Mouse (Mus musculus) kidney, postnatal 36 days (tissue): ENCODE measurements around the gene Mcam.

ENCODE experiments used
- DNase-seq, 2 experiments: peaks; one replicate each; pipeline ENCODE4 v3.0.0; 2021 to 2022; ENCODE audit warnings: mixed read lengths in 2 of 2

Gene Mcam

GRCm38 (mm10) chr9:44134101-44134850, at the start of gene Mcam:
Gene Mcam (plus strand): TSS chr9:44134469.
- DNase-seq, result peak; percentile 78 to 90

- peak; percentile 98 to 100 for DNase-seq
Observed at GRCm38 (mm10) chr9:44084659-44085229, 49.5 kb upstream of the Mcam start.

GRCm38 (mm10) chr9:44085276-44085675, 49.0 kb upstream of the Mcam start:
- no peak for DNase-seq

GRCm38 (mm10) chr9:44085741-44086665, 48.3 kb upstream of the Mcam start:
- DNase-seq, result peak; percentile 79 to 81

- DNase-seq, result peak; percentile 76 to 84
Observed at GRCm38 (mm10) chr9:44086960-44087359, 47.3 kb upstream of the Mcam start.

GRCm38 (mm10) chr9:44087761-44088455, 46.4 kb upstream of the Mcam start:
- DNase-seq, result peak; percentile 64 to 73

GRCm38 (mm10) chr9:44088877-44089608, 45.2 kb upstream of the Mcam start:
- DNase-seq, result peak in 1 of 2 experiments; percentile 25

GRCm38 (mm10) chr9:44093612-44094503, 40.4 kb upstream of the Mcam start:
- peak; percentile 83 to 90 for DNase-seq

GRCm38 (mm10) chr9:44094737-44095136, 39.5 kb upstream of the Mcam start:
- no peak for DNase-seq

GRCm38 (mm10) chr9:44095781-44096180, 38.5 kb upstream of the Mcam start:
- peak in 1 of 2 experiments; percentile 15 for DNase-seq

- peak; percentile 40 to 60 for DNase-seq
Observed at GRCm38 (mm10) chr9:44096536-44096935, 37.7 kb upstream of the Mcam start.

GRCm38 (mm10) chr9:44101490-44101889, 32.8 kb upstream of the Mcam start, which contains the start of gene Mfrp:
Gene Mfrp (plus strand): TSS chr9:44101729.
- DNase-seq, result peak in 1 of 2 experiments; percentile 14

GRCm38 (mm10) chr9:44104881-44105280, 29.4 kb upstream of the Mcam start:
- DNase-seq, result no peak

- no peak for DNase-seq
Observed at GRCm38 (mm10) chr9:44105781-44106180, 28.5 kb upstream of the Mcam start.

- no peak for DNase-seq
Observed at GRCm38 (mm10) chr9:44106182-44106581, 28.1 kb upstream of the Mcam start.

GRCm38 (mm10) chr9:44106596-44106995, 27.7 kb upstream of the Mcam start:
- no peak for DNase-seq

- peak; percentile 87 for DNase-seq
Observed at GRCm38 (mm10) chr9:44107110-44107509, 27.2 kb upstream of the Mcam start, which contains the start of gene C1qtnf5. Gene C1qtnf5 (plus strand): TSS chr9:44107245.

- DNase-seq, result peak in 1 of 2 experiments; percentile 73
Observed at GRCm38 (mm10) chr9:44107557-44108179, 26.6 kb upstream of the Mcam start.

- DNase-seq, result no peak
Observed at GRCm38 (mm10) chr9:44108269-44109055, 25.8 kb upstream of the Mcam start.
